Mouse (Mus musculus): ENCODE results near the gene Myl4. TPM values are rescaled to one million over a fixed set of nuclear protein-coding genes. Genes with fewer than 3 reads are reported as not detected.

Gene Myl4
- polyA plus RNA-seq, 1 experiment from 2014 or later, result 6.1 TPM

DNA sequence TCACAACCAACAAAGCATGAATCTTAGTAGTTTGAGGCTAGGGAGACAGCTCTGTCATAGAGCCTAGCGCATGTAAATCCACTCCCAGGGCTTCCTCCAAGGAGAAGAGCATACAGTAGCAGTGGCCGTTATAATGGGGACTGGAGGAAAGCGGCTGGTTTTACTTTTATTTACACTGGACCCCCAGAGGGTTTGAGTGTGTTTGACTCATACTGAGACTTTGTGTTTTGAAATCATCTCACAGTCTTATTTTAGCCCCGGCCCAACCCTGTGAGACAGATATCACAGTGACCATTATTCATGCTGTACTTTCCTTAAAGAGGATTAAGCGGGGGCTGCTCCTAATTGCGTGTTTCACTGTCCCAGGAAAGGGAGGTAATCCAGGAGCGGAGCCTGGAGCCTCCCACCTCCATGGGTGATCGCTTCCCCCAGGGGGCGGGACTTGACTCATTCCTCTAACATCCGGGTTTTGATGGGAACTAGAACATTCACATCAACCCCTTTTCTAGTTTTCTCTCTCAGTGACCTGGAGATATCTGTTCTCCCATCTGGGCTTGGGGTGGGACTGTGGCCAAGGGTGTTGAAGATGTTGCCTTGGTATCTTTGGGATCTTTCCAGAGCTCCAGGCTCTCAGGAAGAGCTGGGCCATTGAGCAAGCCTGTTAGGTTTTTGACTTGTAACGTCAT is 77.3 kb downstream of the Myl4 start:
- no peaks in the 10 kb centered on the region for H3K36me3 ChIP-seq
- H3K4me1 ChIP-seq, result peaks cover 10% of the 10 kb centered on the region; the same call in 1 of the 2 replicates
- H3K4me3 ChIP-seq, result no peak overlapping the region
- no peak overlapping the region for H3K27ac ChIP-seq
- H3K9me3 ChIP-seq (replicated peaks), result no peaks in the 10 kb centered on the region
- no peak overlapping the region for H3K4me2 ChIP-seq (replicated peaks)
- H3K27me3 ChIP-seq, result no peaks in the 10 kb centered on the region
- H3K9ac ChIP-seq, result no peak overlapping the region
- ATAC-seq (ENCODE audit: low FRiP score), result no peak
- WGBS, result 71% methylated on average over 11 of the region's 11 CpGs

DNA sequence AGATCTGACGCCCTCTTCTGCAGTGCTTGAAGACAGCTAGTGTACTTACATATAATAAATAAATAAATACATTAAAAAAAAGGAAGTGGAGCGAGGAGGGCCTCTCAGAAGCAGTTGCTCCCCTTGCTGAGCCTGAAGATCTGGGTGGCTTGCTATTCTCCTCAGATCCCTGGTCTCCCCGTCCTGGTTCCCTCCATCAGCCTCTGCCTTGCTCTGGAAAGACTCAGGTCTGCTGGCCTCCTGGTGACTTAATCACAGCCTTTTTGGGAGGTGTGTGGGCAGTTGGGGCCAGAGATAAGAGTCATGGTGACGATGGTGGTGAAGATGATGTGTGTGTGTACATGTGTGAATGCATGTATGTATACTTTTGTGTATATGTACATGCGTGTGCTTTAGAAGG is 78.1 kb downstream of the Myl4 start:
- H3K27me3 ChIP-seq, result no peaks in the 10 kb centered on the region
- WGBS, result 92% methylated on average over 5 of the region's 5 CpGs
- H3K4me1 ChIP-seq, result peaks cover 10% of the 10 kb centered on the region; the same call in 1 of the 2 replicates
- H3K36me3 ChIP-seq, result no peaks in the 10 kb centered on the region
- no peak overlapping the region for H3K4me2 ChIP-seq (replicated peaks)
- no peak overlapping the region for H3K27ac ChIP-seq
- no peak overlapping the region for H3K9ac ChIP-seq
- no peak overlapping the region for H3K4me3 ChIP-seq
- H3K9me3 ChIP-seq (replicated peaks), result no peaks in the 10 kb centered on the region
- no peak for ATAC-seq (ENCODE audit: low FRiP score)

DNA sequence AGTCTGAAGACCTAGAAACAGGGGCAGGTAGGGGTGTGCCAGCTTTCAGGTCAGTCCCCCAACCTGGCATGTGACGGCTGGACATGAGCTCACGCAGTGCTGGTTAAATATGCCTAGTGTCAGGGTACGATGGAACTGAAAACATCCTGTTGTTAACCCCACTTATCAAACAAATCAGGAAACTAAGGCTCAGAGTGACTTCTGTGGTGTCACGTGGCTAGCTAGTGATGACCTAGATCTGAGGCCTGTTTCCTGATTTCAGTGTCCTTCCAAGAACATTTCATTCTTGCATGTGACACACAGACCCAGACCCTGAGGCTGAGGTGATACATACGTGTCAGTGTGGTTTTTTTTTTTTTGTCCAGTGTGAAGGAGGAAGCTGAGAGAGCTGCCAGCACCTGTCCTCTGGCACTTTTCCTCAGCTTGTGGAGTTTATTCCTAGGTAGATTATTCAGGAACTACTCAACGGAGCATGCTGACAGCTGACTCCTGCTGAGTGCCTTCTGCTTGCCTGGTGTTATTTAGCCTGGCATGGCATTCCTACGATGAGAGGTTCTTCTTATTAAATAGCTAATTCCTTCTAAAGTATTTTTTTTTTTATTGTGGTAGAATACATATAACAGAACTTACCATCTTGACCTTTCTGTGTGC is 79.8 kb downstream of the Myl4 start:
- peaks cover 3% of the 10 kb centered on the region; the same call in 1 of the 2 replicates for H3K4me1 ChIP-seq

GRCm38 (mm10) chr11:104631306-104631705 is 80.8 kb downstream of the Myl4 start:
- H3K9me3 ChIP-seq (replicated peaks), result no peaks in the 10 kb centered on the region
- H3K4me1 ChIP-seq, result no peaks in the 10 kb centered on the region
- H3K27me3 ChIP-seq, result no peaks in the 10 kb centered on the region
- no peak overlapping the region for H3K4me3 ChIP-seq
- no peak overlapping the region for H3K27ac ChIP-seq
- no peak overlapping the region for H3K9ac ChIP-seq
- H3K36me3 ChIP-seq, result no peaks in the 10 kb centered on the region
- 62% methylated on average over 1 of the region's 1 CpGs for WGBS
- H3K4me2 ChIP-seq (replicated peaks), result no peak overlapping the region
- ATAC-seq (ENCODE audit: low FRiP score), result no peak

More for the DNA sequence above, 79.8 kb downstream of the Myl4 start:
- no peaks in the 10 kb centered on the region for H3K27me3 ChIP-seq
- no peak overlapping the region for H3K9ac ChIP-seq
- H3K4me3 ChIP-seq, result no peak overlapping the region
- H3K9me3 ChIP-seq (replicated peaks), result no peaks in the 10 kb centered on the region
- H3K27ac ChIP-seq, result no peak overlapping the region
- no peak for ATAC-seq (ENCODE audit: low FRiP score)
- H3K36me3 ChIP-seq, result no peaks in the 10 kb centered on the region
- no peak overlapping the region for H3K4me2 ChIP-seq (replicated peaks)
- WGBS, result 80% methylated on average over 7 of the region's 7 CpGs

GRCm38 (mm10) chr11:104637010-104637409 is 86.5 kb downstream of the Myl4 start:
- 93% methylated on average over 14 of the region's 14 CpGs for WGBS
- no peak overlapping the region for H3K9ac ChIP-seq
- no peak overlapping the region for H3K4me2 ChIP-seq (replicated peaks)
- ATAC-seq (ENCODE audit: low FRiP score), result no peak
- no peak overlapping the region for H3K4me3 ChIP-seq
- no peak overlapping the region for H3K27ac ChIP-seq
- no peaks in the 10 kb centered on the region for H3K27me3 ChIP-seq
- no peaks in the 10 kb centered on the region for H3K36me3 ChIP-seq
- H3K4me1 ChIP-seq, result no peaks in the 10 kb centered on the region
- no peaks in the 10 kb centered on the region for H3K9me3 ChIP-seq (replicated peaks)

DNA sequence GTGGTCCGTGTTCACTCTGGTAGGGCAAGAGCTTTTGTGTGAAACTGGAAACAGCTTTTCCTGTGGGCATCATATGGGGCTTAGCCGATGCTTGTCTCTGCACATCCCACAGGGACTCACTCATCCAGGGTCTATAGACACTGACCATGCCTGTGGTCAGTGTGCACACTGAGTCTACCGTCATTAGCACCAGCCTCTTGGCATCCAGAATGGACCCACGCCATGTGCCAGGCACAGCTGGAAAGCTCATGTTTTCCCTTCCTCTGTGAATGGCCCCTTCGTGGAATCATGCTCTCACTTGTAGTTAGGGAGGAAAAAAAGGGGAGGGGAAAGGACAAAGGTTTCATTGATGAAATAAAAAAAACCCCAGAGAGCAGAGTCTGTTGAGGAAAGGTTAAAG is 87.5 kb downstream of the Myl4 start:
- H3K9me3 ChIP-seq (replicated peaks), result no peaks in the 10 kb centered on the region
- no peaks in the 10 kb centered on the region for H3K27me3 ChIP-seq
- no peak for ATAC-seq (ENCODE audit: low FRiP score)
- H3K4me3 ChIP-seq, result no peak overlapping the region
- H3K4me2 ChIP-seq (replicated peaks), result no peak overlapping the region
- H3K27ac ChIP-seq, result no peak overlapping the region
- WGBS, result 57% methylated on average over 5 of the region's 5 CpGs
- H3K9ac ChIP-seq, result no peak overlapping the region
- H3K4me1 ChIP-seq, result no peaks in the 10 kb centered on the region
- no peaks in the 10 kb centered on the region for H3K36me3 ChIP-seq

GRCm38 (mm10) chr11:104638906-104639305 is 88.4 kb downstream of the Myl4 start:
- no peaks in the 10 kb centered on the region for H3K27me3 ChIP-seq
- H3K36me3 ChIP-seq, result no peaks in the 10 kb centered on the region
- H3K9ac ChIP-seq, result no peak overlapping the region
- no peaks in the 10 kb centered on the region for H3K4me1 ChIP-seq
- no peak overlapping the region for H3K27ac ChIP-seq
- H3K4me2 ChIP-seq (replicated peaks), result no peak overlapping the region
- no peak for ATAC-seq (ENCODE audit: low FRiP score)
- H3K4me3 ChIP-seq, result no peak overlapping the region
- no peaks in the 10 kb centered on the region for H3K9me3 ChIP-seq (replicated peaks)
- WGBS, result 83% methylated on average over 2 of the region's 2 CpGs

- Histone ChIP-seq H3K4me2 (replicated peaks) (no peak overlapping the region), H3K27ac (no peak overlapping the region), H3K27me3 (no peaks in the 10 kb centered on the region), H3K9me3 (replicated peaks) (no peaks in the 10 kb centered on the region), H3K9ac (no peak overlapping the region), H3K4me3 (no peak overlapping the region), H3K36me3 (no peaks in the 10 kb centered on the region), H3K4me1 (no peaks in the 10 kb centered on the region)
- 88% methylated on average over 9 of the region's 9 CpGs for whole genome bisulfite sequencing
- ATAC-seq (ENCODE audit: low FRiP score), result no peak
Measured at GRCm38 (mm10) chr11:104639634-104640033, 89.2 kb downstream of the Myl4 start.

GRCm38 (mm10) chr11:104640894-104641293 is 90.4 kb downstream of the Myl4 start:
- Histone ChIP-seq H3K4me3 (no peak overlapping the region), H3K36me3 (no peaks in the 10 kb centered on the region), H3K27me3 (no peaks in the 10 kb centered on the region), H3K27ac (no peak overlapping the region), H3K4me1 (no peaks in the 10 kb centered on the region), H3K4me2 (replicated peaks) (no peak overlapping the region), H3K9me3 (replicated peaks) (no peaks in the 10 kb centered on the region), H3K9ac (no peak overlapping the region)
- 81% methylated on average over 10 of the region's 10 CpGs for WGBS
- ATAC-seq (ENCODE audit: low FRiP score), result no peak

- ATAC-seq (ENCODE audit: low FRiP score), result no peak
- no peaks in the 10 kb centered on the region for H3K9me3 ChIP-seq (replicated peaks)
- no peak overlapping the region for H3K4me3 ChIP-seq
- no peak overlapping the region for H3K4me2 ChIP-seq (replicated peaks)
- no peaks in the 10 kb centered on the region for H3K36me3 ChIP-seq
- H3K27me3 ChIP-seq, result no peaks in the 10 kb centered on the region
- no peak overlapping the region for H3K27ac ChIP-seq
- 73% methylated on average over 4 of the region's 4 CpGs for WGBS
- H3K4me1 ChIP-seq, result no peaks in the 10 kb centered on the region
- no peak overlapping the region for H3K9ac ChIP-seq
Measured at GRCm38 (mm10) chr11:104643236-104643635, 92.8 kb downstream of the Myl4 start.

Other genes starting within 250 kb of the Myl4 start
- gene Kansl1, start 81.8 kb upstream of the Myl4 start, polyA plus RNA-seq (2016; fragmentation: Nextera tagmentation; extraction: Ambion mirVana), result 36.4 and 39.8 TPM in 2 replicates
- 47.6 and 50.4 TPM in 2 replicates for gene Cdc27, start within 50 bp of the Myl4 start, polyA plus RNA-seq (2016; fragmentation: Nextera tagmentation; extraction: Ambion mirVana)
- gene Itgb3, start 57.3 kb downstream of the Myl4 start, polyA plus RNA-seq (2016; fragmentation: Nextera tagmentation; extraction: Ambion mirVana), result 2.9 and 3.4 TPM in 2 replicates
- gene Gm11639, start 135.0 kb downstream of the Myl4 start, polyA plus RNA-seq (2016; fragmentation: Nextera tagmentation; extraction: Ambion mirVana), result not detected in 2 replicates